Mouse (Mus musculus) retina, postnatal 1 day (tissue): Measurements from ENCODE around the gene Zkscan2.

Experiments used
- DNase-seq: peaks from one replicate; pipeline ENCODE4 v3.0.0-alpha.2; 2012

Zkscan2 gene

DNA sequence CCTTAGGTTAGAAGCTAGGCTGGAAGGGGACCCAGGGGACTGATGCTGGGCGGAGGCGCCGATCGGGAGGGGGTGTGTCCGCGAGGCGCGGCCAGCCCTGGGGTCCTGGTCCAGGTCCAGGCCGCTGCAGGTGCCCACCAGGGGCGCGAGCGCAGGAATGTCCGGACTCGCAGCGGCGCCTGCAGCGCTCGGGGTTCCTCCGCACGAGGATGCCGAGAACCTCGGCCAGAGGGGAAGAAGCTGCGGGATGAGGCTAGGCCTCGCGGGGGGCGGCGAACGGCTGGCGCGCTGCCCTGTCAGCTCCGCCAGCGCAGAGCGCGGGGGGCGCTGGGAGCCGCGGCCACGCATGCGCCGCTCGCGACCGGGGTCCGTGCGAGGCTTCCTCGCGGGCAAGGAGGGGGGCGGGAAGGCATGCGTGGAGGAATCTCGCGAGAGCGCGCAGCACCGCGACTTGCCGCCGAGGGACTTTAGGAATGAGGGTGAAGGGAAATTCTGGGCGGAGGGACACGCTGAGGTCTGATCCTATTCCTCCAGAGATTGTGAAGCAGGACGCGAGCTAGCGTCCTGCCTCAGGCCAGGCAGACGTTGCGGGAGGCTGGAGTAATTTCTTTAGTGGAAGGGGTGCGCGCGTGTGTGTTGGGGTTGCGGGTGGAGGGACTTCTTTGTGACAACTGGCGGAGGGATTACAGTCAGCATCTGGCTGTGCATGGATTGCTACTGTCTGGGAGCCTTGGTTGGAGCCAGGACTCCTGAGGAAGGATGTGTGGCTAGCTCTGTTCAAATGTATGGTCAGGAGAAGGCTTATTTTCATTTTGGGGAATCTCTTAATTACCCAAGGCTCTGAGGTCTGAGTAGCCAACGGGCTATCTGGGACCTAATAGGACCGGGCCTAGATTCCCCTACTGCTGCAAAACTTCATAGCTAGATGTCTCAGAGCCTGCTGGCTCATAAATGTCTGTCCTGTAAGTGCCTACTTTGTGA is at the start of gene Zkscan2:
Zkscan2 (minus strand) TSS at position 211 of the 981 bp plus-strand sequence.
- peak; percentile 98 for DNase-seq

GRCm38 (mm10) chr7:123529190-123529589 is 28.9 kb upstream of the Zkscan2 start:
- no peak for DNase-seq

GRCm38 (mm10) chr7:123525761-123526160 is 25.5 kb upstream of the Zkscan2 start:
- DNase-seq, result no peak

- DNase-seq, result peak; percentile 82
Measured at GRCm38 (mm10) chr7:123524218-123524861, 24.1 kb upstream of the Zkscan2 start.

DNA sequence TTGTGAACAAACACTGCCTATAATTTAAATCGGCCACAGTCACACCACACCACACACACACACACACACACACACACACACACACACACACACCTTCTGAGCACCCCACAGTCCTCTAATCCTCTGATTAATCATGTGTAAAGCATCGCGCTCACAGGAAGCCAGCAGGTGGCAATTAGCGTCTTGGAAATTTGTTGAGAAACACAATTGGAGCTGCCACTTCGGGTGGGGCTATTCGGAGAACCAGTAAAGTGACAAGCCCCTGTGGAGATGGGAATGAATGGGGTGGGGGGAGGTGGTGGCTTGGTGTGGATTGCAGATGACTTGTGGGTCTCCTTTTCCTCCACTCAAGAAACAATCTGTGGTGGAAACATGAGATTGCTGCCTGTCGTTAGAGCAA is 7.7 kb upstream of the Zkscan2 start:
- DNase-seq, result peak; percentile 43

DNA sequence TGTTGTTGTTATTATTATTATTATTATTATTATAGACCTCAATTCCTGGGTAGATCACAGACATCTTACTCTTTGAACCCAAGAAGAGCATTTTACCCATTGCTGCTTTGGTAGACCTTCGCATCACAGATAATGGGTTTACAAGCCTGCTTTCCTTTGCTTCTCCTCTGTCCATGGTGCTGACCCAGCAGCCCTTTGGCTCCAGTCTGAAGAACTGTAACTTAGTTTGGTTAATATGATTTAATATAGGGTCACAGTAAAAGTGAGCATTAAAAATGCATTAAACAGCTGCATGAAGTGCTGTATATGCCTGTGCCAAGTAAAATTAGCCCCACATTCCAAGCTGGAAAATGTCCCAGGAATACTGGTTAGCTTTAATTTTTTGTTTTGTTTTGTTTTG is 3.1 kb upstream of the Zkscan2 start:
- peak; percentile 56 for DNase-seq

GRCm38 (mm10) chr7:123499481-123500238 is 589 bp downstream of the Zkscan2 start:
- DNase-seq, result no peak

GRCm38 (mm10) chr7:123487703-123488102 is 12.5 kb downstream of the Zkscan2 start:
- DNase-seq, result no peak

GRCm38 (mm10) chr7:123467961-123468360 is 32.3 kb downstream of the Zkscan2 start:
- DNase-seq, result no peak

DNA sequence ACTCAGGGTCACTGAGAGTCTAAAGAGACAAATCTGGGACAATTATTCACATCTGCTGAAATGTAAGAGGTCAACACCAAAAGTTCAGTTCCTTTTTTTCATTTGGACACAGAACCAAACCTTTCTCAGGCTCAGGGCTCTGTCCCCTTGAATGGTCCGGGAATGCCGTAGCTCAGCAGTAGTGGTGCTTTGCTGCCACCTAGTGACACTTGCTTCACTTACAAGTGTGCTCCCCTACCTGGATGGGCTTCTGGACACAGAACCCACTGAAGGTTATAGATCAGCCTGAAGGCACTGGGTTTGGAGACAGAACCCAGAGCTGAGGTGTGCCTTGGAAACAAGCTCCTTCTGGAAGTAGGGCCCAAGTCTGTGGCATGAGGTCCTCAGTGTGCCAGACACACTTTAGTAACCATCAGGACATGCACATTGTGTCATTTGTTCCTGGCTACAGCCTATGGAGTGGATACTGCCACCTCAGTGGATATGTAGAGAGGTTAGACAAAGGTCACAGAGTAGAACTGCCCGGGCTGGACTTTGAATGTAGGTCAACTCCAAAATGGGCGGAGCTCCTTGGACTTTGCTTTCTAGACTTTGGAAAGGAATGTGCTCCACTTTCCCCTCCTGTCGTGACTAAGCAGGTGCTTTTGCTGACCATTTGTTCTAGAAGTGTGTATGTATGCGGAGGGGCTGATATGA is 34.4 kb downstream of the Zkscan2 start:
- DNase-seq, result peak; percentile 81

DNA sequence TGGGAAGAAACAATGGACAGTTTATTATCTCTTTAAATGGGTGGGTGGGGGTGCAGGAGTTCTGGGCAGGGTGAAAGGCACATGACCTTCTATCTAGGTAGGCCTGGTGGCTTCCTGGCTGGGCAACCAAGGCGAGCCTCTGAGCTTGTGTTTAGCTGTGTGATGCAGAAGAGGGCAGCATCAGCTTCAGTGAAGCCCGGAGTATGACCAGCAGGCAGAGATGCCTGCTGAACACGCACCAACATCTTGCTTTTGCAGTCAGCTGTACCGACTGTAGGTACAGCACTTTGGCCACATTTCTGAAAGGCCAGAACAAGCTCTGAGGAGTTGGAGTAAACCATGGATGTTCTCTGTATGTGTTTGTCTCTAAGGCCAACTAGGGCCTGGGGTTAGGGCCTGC is 36.7 kb downstream of the Zkscan2 start:
- no peak for DNase-seq

DNA sequence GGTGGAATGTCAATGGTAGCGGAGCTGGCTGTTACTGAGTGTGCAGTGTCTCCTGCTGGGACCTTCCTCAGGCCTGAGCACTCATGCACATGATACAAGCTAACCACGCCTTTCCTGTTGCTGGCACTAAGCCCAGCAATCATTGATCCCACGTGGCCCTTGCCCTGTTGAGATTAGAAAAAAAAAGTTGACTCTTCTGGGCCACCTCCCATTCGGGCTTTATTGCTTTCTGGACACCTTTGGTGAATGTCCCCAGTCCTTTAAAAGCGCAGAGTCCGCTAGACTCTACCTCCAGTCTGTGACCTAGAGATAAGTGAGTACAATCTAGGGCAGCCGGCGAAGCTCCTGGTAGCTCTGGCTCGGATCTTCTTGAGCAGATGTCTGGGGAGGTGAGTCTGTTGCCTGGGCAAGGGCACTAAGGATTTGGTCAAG is 38.2 kb downstream of the Zkscan2 start, which contains the start of gene Aqp8:
Aqp8 (plus strand) TSS at position 222 of the 432 bp plus-strand sequence.
- DNase-seq, result peak; percentile 74

DNA sequence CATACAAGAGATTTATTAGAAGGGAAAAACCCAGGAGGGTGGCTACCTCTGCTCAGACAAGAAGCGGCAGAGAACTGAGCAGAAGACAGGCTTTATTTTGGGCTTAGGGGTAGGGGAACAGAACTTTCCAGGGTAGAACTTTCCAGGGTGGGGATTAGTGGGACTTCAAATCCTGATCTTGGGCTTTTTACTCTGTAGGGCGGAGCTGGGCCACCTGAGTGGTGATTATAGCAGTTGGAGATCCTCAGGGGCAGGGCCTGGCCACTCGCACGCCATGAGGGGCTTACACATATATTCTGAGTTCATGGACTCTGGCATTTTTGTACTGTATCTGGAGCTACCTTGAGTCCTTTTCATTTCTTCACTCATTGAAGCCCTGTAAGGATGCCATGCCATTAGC is 38.9 kb downstream of the Zkscan2 start:
- DNase-seq, result no peak

DNA sequence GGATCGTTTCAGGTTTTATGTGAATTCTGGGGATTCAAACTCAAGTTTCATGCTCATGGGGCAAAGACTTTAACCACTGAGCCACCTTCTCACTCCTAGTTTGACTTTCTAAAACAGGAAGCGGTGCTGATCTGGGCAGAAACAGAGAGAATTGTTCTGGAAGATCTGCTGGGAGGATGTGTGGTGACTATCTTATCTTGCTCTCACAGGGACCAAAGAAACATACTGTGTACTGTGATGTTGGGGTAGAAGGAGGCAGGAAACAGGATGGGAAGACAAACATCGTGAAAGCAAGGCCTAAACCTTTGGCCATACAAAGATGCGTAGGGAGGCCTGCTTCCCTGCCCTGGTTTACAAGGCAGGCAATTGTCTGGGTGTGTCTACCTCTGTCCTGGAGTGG is 41.0 kb downstream of the Zkscan2 start:
- DNase-seq, result no peak

DNA sequence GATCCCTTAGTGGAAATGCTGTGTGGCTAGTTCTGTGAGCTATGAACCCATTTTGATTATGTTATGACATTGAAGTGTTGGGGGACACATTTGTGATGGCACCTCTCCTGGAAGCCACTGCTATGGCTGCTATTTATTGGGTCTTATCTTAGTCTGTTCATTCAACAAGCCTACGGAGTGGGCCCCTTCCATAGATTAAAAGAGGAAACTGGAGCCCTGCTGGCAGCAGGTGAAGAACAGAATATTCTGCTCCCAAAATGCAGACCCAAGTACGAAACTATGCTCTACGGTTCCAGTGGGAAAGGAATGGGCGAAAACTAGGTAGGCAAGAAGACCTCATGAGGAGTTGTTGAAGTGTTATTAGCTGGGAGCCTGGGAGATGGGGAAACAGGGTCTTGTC is 41.9 kb downstream of the Zkscan2 start:
- DNase-seq, result no peak

GRCm38 (mm10) chr7:123455088-123455487 is 45.2 kb downstream of the Zkscan2 start:
- DNase-seq, result no peak

DNA sequence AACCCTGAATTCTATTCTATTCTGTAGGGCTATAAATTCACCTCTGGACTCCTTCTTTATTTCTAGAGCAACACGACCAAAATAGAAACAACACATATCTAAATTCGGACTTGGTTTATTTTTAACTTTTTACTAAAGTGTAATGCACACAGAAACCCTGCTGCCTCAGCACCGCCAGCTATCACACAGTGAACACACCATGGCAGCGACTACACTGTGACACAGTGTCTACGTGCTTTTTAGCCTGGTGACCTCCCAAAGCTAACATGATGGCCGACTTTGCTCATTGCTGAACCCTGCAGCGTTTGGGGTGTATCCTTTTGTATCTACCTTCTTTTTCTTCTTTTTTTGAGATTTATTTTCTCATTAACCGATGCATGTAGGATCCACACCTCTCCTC is 47.2 kb downstream of the Zkscan2 start:
- DNase-seq, result no peak

DNA sequence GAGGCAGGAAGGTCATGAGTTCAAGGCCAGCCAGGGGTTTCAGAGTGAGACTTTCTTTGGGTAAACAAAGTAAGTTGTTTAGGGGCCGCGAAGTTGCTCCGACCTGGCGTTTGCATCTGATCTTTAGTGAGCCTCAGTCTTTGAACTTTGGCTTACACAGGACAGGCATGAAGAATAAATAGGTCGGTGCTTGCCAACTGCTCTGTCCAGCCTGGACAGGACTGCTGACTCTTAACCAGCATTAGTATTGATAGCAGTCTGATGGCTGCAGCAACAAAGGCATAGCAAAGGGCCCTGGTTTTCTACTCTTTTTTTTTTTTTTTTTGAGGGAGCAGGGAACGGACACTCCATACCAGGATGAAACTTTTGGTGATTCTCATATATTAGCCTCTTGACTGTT is 47.7 kb downstream of the Zkscan2 start:
- no peak for DNase-seq

DNA sequence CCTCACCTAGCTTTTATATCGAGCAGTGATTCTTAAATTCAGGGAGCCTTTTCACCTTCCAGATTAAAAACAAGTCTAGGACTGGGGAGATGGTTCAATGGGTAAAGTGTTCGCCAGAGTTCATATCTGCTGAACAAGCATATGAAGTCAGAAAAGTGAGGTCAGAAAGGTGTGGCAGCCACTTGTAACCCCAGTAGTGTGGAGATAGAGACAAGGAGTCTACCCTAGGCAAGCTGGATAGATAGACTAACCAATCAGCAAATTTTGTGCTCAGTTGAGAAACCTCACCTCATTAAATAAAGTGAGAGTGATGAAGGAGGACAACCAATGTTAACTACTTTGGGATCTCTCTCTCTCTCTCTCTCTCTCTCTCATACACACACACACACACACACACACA is 49.7 kb downstream of the Zkscan2 start:
- DNase-seq, result no peak

DNA sequence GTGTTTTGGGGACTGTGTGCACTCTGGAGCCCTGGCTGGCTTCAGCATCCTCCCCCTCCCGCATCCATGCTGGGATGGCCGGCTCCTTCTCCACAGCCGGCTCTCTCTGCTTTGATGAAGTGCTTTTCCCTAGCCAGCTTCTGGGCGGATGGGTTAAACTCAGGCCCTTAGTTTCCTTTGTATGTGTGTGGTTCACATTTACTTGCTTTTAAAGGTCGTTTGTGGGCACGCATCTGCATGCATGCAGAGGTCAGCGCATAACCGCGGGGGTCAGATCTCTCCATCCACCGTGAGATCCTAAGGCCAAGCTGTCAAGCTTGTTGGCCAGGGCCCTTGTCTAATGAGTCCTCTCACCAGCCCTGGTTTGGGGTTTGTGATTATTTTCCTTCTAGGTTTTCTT is 50.6 kb downstream of the Zkscan2 start:
- DNase-seq, result no peak

DNA sequence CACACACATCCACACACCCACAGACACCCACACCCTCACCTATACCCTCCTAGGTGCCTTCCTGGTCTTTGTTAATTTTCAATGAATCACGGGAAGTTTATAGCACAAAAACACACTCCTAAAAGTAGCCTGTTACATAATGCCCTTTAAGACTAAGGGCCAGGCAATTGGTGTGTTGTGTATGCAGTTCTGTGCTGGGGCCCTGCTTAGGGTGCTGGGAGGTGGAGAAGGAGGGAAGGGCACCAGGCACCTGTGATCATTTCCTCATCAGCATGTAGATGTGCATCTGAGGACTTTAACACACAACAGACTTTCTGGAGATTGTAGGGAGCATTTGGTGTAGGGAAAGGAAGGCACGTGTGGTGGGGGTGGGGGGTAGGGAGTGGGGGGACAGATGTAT is 51.5 kb downstream of the Zkscan2 start:
- no peak for DNase-seq

GRCm38 (mm10) chr7:123442079-123442478 is 58.2 kb downstream of the Zkscan2 start:
- no peak for DNase-seq

- peak; percentile 25 for DNase-seq
Measured at GRCm38 (mm10) chr7:123431206-123431605, 69.0 kb downstream of the Zkscan2 start.
